ENCODE assay signal across 11 mouse cellular contexts in genomic region chr14:105255620-105256019, GRCm38 (mm10).
A peak's percentile ranks its signal among the peaks of the same experiment; 100 is the strongest.
DNase-seq lines count a peak whose midpoint lies in the region.
"Had no signal": no experiment of that assay in that cellular context is flagged by ENCODE, and none has a peak within 500 bp of the region (broad histone marks: within the 10 kb centered on the region; RNA-seq: fewer than 3 reads in every experiment).

No protein-coding gene starts in this region.

- peak; percentile 13 to 28 for DNase-seq in kidney, adult 8-10 months
- DNase-seq in kidney, adult 18-20 months, result no peak
- DNase-seq in 3T3-L1 (ENCODE audit: low read depth, low spot score) (peak; percentile 88), NIH3T3 (ENCODE audit: low read depth) (peak; percentile 67)
- peak; percentile 43 for DNase-seq in fibroblast of lung, adult 2 months (ENCODE audit: low read depth)
- DNase-seq in right cerebral cortex, postnatal 10 days (ENCODE audit: low spot score in 2 of 2), result no peak
- no peak for DNase-seq in spleen, postnatal 10 days (ENCODE audit: low spot score in 2 of 2)
- DNase-seq in spleen, postnatal 4 days (ENCODE audit: low spot score in 2 of 2), result no peak
- DNase-seq: cerebellum, adult 2 months; lung, embryonic 14.5 days; thymus, postnatal 25 days had no signal

Comparison
In these comparisons a context has a peak if more than half of its experiments do, and no peak if none do; other contexts are left out.
1. DNase-seq: peak in kidney, adult 8-10 months (2 of 2), 3T3-L1 (single experiment), NIH3T3 (single experiment) and fibroblast of lung, adult 2 months (single experiment); none in kidney, adult 18-20 months (single experiment), right cerebral cortex, postnatal 10 days (0 of 2), spleen, postnatal 10 days (0 of 2) and spleen, postnatal 4 days (0 of 2).